Mouse (Mus musculus): Measurements from ENCODE around the gene Foxf2.

GRCm38 (mm10) chr13:31618001-31618400, 7.6 kb upstream of the Foxf2 start:
- TF ChIP-seq POLR2A (IDR thresholded peaks at IDR 0.05; ENCODE audit: insufficient read length, low read depth), result no peak
- TF ChIP-seq USF1 (IDR thresholded peaks at IDR 0.05; ENCODE audit: low read depth), result no peak
- no peak for TF ChIP-seq REST (IDR thresholded peaks at IDR 0.05; ENCODE audit: insufficient read depth, insufficient read length)
- no peak for TF ChIP-seq E2F4 (IDR thresholded peaks at IDR 0.05; ENCODE audit: insufficient read depth)
- TF ChIP-seq MAX (IDR thresholded peaks at IDR 0.05; ENCODE audit: low read depth), result no peak
- no peak for TF ChIP-seq SRF (IDR thresholded peaks at IDR 0.05; ENCODE audit: control insufficient read depth, insufficient read length, low read depth)

Measured in myocyte (in vitro differentiated cells).